Mouse (Mus musculus): ENCODE data around the gene Gsc. TPM values are rescaled to one million over a fixed set of nuclear protein-coding genes. Genes with fewer than 3 reads are reported as not detected.
A peak's percentile ranks its signal among the peaks of the same experiment; 100 is the strongest.

The Gsc gene
- 0.71 and 1.2 TPM in 2 replicates for polyA plus RNA-seq (2014; fragmentation: Nextera tagmentation; extraction: Ambion mirVana)

- WGBS = under 1% methylated on average over 86 of the region's 97 CpGs
- ATAC-seq (replicated peaks; ENCODE audit: low FRiP score) (peak; percentile 61), DNase-seq (ENCODE audit: low spot score) (peak; percentile 84)
- Histone ChIP-seq H3K27me3 (ENCODE audit: control insufficient read depth, insufficient read depth, low read length) (peaks cover 87% of the 10 kb centered on the region), H3K9me3 (ENCODE audit: control insufficient read depth, low read length) (no peaks in the 10 kb centered on the region), H3K9ac (ENCODE audit: low read length) (peak within 1 kb of the TSS; percentile 55), H3K36me3 (ENCODE audit: control insufficient read depth, insufficient read depth, low read length) (no peaks in the 10 kb centered on the region), H3K4me1 (replicated peaks; ENCODE audit: control insufficient read depth, insufficient read depth, low read length) (peaks cover 26% of the 10 kb centered on the region), H3K4me2 (ENCODE audit: low read depth, low read length, severe bottlenecking) (peak within 1 kb of the TSS; percentile 89), H3K4me3 (ENCODE audit: low read depth, low read length) (peak within 1 kb of the TSS; percentile 44), H3K27ac (ENCODE audit: low read depth, low read length) (no peak within 1 kb of the TSS)
Measured at GRCm38 (mm10) chr12:104472601-104473424, at the start of gene Gsc. Gsc (minus strand) TSS chr12:104473330.

GRCm38 (mm10) chr12:104519721-104520120 lies 46.6 kb upstream of the Gsc start:
- no peak for ATAC-seq (replicated peaks; ENCODE audit: low FRiP score)
- 93% methylated on average over 5 of the region's 5 CpGs for WGBS
- DNase-seq (ENCODE audit: low spot score) = no peak

GRCm38 (mm10) chr12:104507911-104508310 lies 34.8 kb upstream of the Gsc start:
- H3K27me3 ChIP-seq (ENCODE audit: control insufficient read depth, insufficient read depth, low read length) = no peaks in the 10 kb centered on the region
- ATAC-seq (replicated peaks; ENCODE audit: low FRiP score) (no peak), DNase-seq (ENCODE audit: low spot score) (no peak)
- H3K36me3 ChIP-seq (ENCODE audit: control insufficient read depth, insufficient read depth, low read length) = no peaks in the 10 kb centered on the region
- H3K27ac ChIP-seq (ENCODE audit: low read depth, low read length) = no peak overlapping the region
- no peak overlapping the region for H3K9ac ChIP-seq (ENCODE audit: low read length)
- H3K4me2 ChIP-seq (ENCODE audit: low read depth, low read length, severe bottlenecking) = no peak overlapping the region
- no peaks in the 10 kb centered on the region for H3K9me3 ChIP-seq (ENCODE audit: control insufficient read depth, low read length)
- no peak overlapping the region for H3K4me3 ChIP-seq (ENCODE audit: low read depth, low read length)
- no peaks in the 10 kb centered on the region for H3K4me1 ChIP-seq (replicated peaks; ENCODE audit: control insufficient read depth, insufficient read depth, low read length)
- 51% methylated on average over 7 of the region's 7 CpGs for WGBS

More at GRCm38 (mm10) chr12:104519721-104520120, 46.6 kb upstream of the Gsc start:
- H3K27me3 ChIP-seq (ENCODE audit: control insufficient read depth, insufficient read depth, low read length) = no peaks in the 10 kb centered on the region
- no peak overlapping the region for H3K4me3 ChIP-seq (ENCODE audit: low read depth, low read length)
- no peaks in the 10 kb centered on the region for H3K9me3 ChIP-seq (ENCODE audit: control insufficient read depth, low read length)
- no peaks in the 10 kb centered on the region for H3K4me1 ChIP-seq (replicated peaks; ENCODE audit: control insufficient read depth, insufficient read depth, low read length)
- H3K36me3 ChIP-seq (ENCODE audit: control insufficient read depth, insufficient read depth, low read length) = no peaks in the 10 kb centered on the region
- H3K4me2 ChIP-seq (ENCODE audit: low read depth, low read length, severe bottlenecking) = no peak overlapping the region
- H3K9ac ChIP-seq (ENCODE audit: low read length) = no peak overlapping the region
- no peak overlapping the region for H3K27ac ChIP-seq (ENCODE audit: low read depth, low read length)

GRCm38 (mm10) chr12:104492009-104492408 lies 18.9 kb upstream of the Gsc start:
- H3K36me3 ChIP-seq (ENCODE audit: control insufficient read depth, insufficient read depth, low read length) = no peaks in the 10 kb centered on the region
- DNase-seq (ENCODE audit: low spot score) (no peak), ATAC-seq (replicated peaks; ENCODE audit: low FRiP score) (no peak)
- 71% methylated on average over 6 of the region's 6 CpGs for WGBS
- H3K9me3 ChIP-seq (ENCODE audit: control insufficient read depth, low read length) = no peaks in the 10 kb centered on the region
- no peak overlapping the region for H3K9ac ChIP-seq (ENCODE audit: low read length)
- no peaks in the 10 kb centered on the region for H3K4me1 ChIP-seq (replicated peaks; ENCODE audit: control insufficient read depth, insufficient read depth, low read length)
- H3K27ac ChIP-seq (ENCODE audit: low read depth, low read length) = no peak overlapping the region
- H3K27me3 ChIP-seq (ENCODE audit: control insufficient read depth, insufficient read depth, low read length) = no peaks in the 10 kb centered on the region
- no peak overlapping the region for H3K4me2 ChIP-seq (ENCODE audit: low read depth, low read length, severe bottlenecking)
- H3K4me3 ChIP-seq (ENCODE audit: low read depth, low read length) = no peak overlapping the region

- H3K27ac ChIP-seq (ENCODE audit: low read depth, low read length) = no peak overlapping the region
- 45% methylated on average over 8 of the region's 8 CpGs for WGBS
- H3K9me3 ChIP-seq (ENCODE audit: control insufficient read depth, low read length) = no peaks in the 10 kb centered on the region
- ATAC-seq (replicated peaks; ENCODE audit: low FRiP score) = no peak
- peaks cover 2% of the 10 kb centered on the region for H3K27me3 ChIP-seq (ENCODE audit: control insufficient read depth, insufficient read depth, low read length)
- no peaks in the 10 kb centered on the region for H3K36me3 ChIP-seq (ENCODE audit: control insufficient read depth, insufficient read depth, low read length)
- no peak overlapping the region for H3K4me3 ChIP-seq (ENCODE audit: low read depth, low read length)
- no peaks in the 10 kb centered on the region for H3K4me1 ChIP-seq (replicated peaks; ENCODE audit: control insufficient read depth, insufficient read depth, low read length)
- no peak overlapping the region for H3K4me2 ChIP-seq (ENCODE audit: low read depth, low read length, severe bottlenecking)
- no peak overlapping the region for H3K9ac ChIP-seq (ENCODE audit: low read length)
- DNase-seq (ENCODE audit: low spot score) = no peak
Measured at GRCm38 (mm10) chr12:104486205-104486604, 13.1 kb upstream of the Gsc start.

DNA sequence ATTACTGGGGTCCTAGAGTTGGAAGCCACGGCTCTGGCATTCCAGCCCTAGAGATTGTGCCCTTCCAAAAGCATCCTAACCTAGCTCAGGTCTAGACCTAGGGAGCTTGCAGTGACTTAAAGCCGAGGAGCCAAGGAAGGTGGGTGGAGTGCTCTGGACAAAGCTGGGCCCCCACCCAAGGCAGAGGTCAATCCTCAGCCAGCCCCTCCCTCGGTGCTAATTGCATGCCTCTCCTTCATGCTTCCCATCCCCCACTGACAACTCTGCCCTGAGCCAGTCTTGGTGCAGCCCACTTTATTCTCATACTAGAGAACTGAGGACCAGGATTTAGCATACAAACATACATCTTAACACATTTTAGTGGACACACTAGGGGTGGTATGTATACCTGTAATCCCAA lies 12.0 kb upstream of the Gsc start:
- Histone ChIP-seq H3K27ac (ENCODE audit: low read depth, low read length) (no peak overlapping the region), H3K4me1 (replicated peaks; ENCODE audit: control insufficient read depth, insufficient read depth, low read length) (no peaks in the 10 kb centered on the region), H3K9ac (ENCODE audit: low read length) (no peak overlapping the region), H3K9me3 (ENCODE audit: control insufficient read depth, low read length) (no peaks in the 10 kb centered on the region), H3K27me3 (ENCODE audit: control insufficient read depth, insufficient read depth, low read length) (peaks cover 9% of the 10 kb centered on the region), H3K4me3 (ENCODE audit: low read depth, low read length) (no peak overlapping the region), H3K4me2 (ENCODE audit: low read depth, low read length, severe bottlenecking) (no peak overlapping the region), H3K36me3 (ENCODE audit: control insufficient read depth, insufficient read depth, low read length) (no peaks in the 10 kb centered on the region)
- ATAC-seq (replicated peaks; ENCODE audit: low FRiP score) (no peak), DNase-seq (ENCODE audit: low spot score) (no peak)
- WGBS = 34% methylated on average over 3 of the region's 3 CpGs

- Histone ChIP-seq H3K4me2 (ENCODE audit: low read depth, low read length, severe bottlenecking) (no peak overlapping the region), H3K36me3 (ENCODE audit: control insufficient read depth, insufficient read depth, low read length) (no peaks in the 10 kb centered on the region), H3K4me1 (replicated peaks; ENCODE audit: control insufficient read depth, insufficient read depth, low read length) (peaks cover 1% of the 10 kb centered on the region), H3K9me3 (ENCODE audit: control insufficient read depth, low read length) (no peaks in the 10 kb centered on the region), H3K9ac (ENCODE audit: low read length) (no peak overlapping the region), H3K27me3 (ENCODE audit: control insufficient read depth, insufficient read depth, low read length) (peaks cover 41% of the 10 kb centered on the region), H3K27ac (ENCODE audit: low read depth, low read length) (no peak overlapping the region), H3K4me3 (ENCODE audit: low read depth, low read length) (no peak overlapping the region)
- ATAC-seq (replicated peaks; ENCODE audit: low FRiP score) (no peak), DNase-seq (ENCODE audit: low spot score) (no peak)
- WGBS = 75% methylated on average over 10 of the region's 10 CpGs
Measured at GRCm38 (mm10) chr12:104481007-104481406, 7.9 kb upstream of the Gsc start.

- H3K4me3 ChIP-seq (ENCODE audit: low read depth, low read length) = no peak overlapping the region
- ATAC-seq (replicated peaks; ENCODE audit: low FRiP score) = no peak
- no peaks in the 10 kb centered on the region for H3K9me3 ChIP-seq (ENCODE audit: control insufficient read depth, low read length)
- peaks cover 16% of the 10 kb centered on the region for H3K4me1 ChIP-seq (replicated peaks; ENCODE audit: control insufficient read depth, insufficient read depth, low read length)
- H3K36me3 ChIP-seq (ENCODE audit: control insufficient read depth, insufficient read depth, low read length) = no peaks in the 10 kb centered on the region
- no peak overlapping the region for H3K9ac ChIP-seq (ENCODE audit: low read length)
- H3K4me2 ChIP-seq (ENCODE audit: low read depth, low read length, severe bottlenecking) = no peak overlapping the region
- no peak overlapping the region for H3K27ac ChIP-seq (ENCODE audit: low read depth, low read length)
- under 1% methylated on average over 4 of the region's 4 CpGs for WGBS
- no peak for DNase-seq (ENCODE audit: low spot score)
- peaks cover 67% of the 10 kb centered on the region for H3K27me3 ChIP-seq (ENCODE audit: control insufficient read depth, insufficient read depth, low read length)
Measured at GRCm38 (mm10) chr12:104478193-104478592, 5.1 kb upstream of the Gsc start.

DNA sequence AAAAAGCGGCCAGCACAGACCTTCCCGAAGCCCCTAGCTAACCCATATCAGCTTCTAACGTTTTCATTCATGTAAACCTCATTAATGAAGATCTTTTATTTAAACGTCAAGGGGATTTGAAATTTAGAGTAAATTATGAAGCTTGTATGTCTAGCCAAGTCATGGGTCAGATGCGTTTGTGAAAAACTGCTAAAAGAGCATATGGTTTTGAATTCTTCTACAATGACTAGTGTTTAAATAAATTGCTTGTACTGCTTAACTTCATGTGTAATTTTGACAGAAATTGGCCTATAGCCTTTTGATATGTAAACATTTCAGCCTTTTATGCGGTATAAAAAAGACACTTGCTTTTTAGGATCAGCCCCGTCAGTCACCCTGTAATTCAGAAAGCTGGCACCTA lies 4.4 kb upstream of the Gsc start:
- Histone ChIP-seq H3K36me3 (ENCODE audit: control insufficient read depth, insufficient read depth, low read length) (no peaks in the 10 kb centered on the region), H3K9ac (ENCODE audit: low read length) (no peak overlapping the region), H3K27me3 (ENCODE audit: control insufficient read depth, insufficient read depth, low read length) (peaks cover 74% of the 10 kb centered on the region), H3K27ac (ENCODE audit: low read depth, low read length) (no peak overlapping the region), H3K4me2 (ENCODE audit: low read depth, low read length, severe bottlenecking) (no peak overlapping the region), H3K4me3 (ENCODE audit: low read depth, low read length) (no peak overlapping the region), H3K4me1 (replicated peaks; ENCODE audit: control insufficient read depth, insufficient read depth, low read length) (peaks cover 19% of the 10 kb centered on the region), H3K9me3 (ENCODE audit: control insufficient read depth, low read length) (no peaks in the 10 kb centered on the region)
- ATAC-seq (replicated peaks; ENCODE audit: low FRiP score) (no peak), DNase-seq (ENCODE audit: low spot score) (no peak)
- 3% methylated on average over 7 of the region's 7 CpGs for WGBS

All from forebrain, embryonic 11.5 days (tissue).